Mouse (Mus musculus) hematopoietic stem cell, adult 5-6 weeks (primary cell): ENCODE results near the gene Fbxw8. TPM values are rescaled to one million over a fixed set of nuclear protein-coding genes. Genes with fewer than 3 reads are reported as not detected.

Experiments
- ATAC-seq, 2 experiments: fragments of 125-278 bp in 1 of 2; replicated peaks in 1 of 2; 2 replicates each; pipeline ENCODE4 v1.8.0; 2016 to 2017; ENCODE audit warnings: inconsistent platforms in 2 of 2, mild to moderate bottlenecking in 2 of 2, moderate number of reproducible peaks in 2 of 2, low read depth in 1 of 2, moderate TSS enrichment in 1 of 2; ENCODE audit not compliant: low FRiP score in 2 of 2, poor library complexity in 2 of 2, severe bottlenecking in 2 of 2, insufficient read depth in 1 of 2, low TSS enrichment in 1 of 2
- total RNA-seq: library from RNA; stranded (forward); fragments of 172-1452, 232-1000 nt; gene quantifications from 2 replicates; pipeline ENCODE4 v1.2.3, GENCODE M21; 2017

Fbxw8 gene
- total RNA-seq, 1 experiment from 2014 or later = 23.1 TPM

DNA sequence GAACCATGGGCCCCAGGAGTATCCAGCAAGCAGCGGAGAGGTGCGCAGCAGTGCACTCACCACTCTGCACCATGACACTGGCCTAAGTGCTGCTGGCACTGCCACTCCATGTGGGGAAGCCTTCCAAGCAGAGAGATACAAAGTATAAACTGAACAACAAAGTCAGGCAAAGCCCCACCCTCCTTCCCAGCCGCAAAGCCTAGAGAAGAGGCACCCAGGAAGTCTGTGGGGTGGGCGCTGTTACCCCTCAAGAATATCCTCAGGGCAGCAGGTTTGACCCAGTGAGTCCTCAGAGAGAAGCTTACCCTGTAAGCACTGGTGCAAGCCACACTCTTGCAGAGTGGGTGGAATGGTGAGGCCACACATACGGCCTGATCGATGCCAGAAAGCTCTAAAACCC is 65.2 kb downstream of the Fbxw8 start:
- no peak for ATAC-seq

DNA sequence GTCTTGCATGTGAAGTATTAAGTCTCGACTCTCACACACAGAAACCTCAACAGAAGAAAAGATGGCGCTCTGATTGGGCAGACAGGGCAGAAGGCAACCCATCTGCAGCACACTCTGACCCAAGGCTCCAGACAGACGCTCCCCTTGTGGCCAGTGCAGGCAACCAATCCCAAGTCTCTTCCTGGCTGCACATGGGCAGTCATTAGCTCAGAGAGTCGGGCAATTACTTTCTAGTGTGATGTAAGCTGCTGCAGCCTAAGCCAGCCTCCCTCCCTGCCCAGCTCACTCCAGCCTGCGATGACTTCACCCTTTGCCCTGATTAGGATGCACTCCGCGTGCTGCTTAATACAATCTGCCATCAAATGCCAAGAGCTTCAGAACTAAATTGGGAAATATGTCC is 66.2 kb downstream of the Fbxw8 start:
- ATAC-seq = no peak

DNA sequence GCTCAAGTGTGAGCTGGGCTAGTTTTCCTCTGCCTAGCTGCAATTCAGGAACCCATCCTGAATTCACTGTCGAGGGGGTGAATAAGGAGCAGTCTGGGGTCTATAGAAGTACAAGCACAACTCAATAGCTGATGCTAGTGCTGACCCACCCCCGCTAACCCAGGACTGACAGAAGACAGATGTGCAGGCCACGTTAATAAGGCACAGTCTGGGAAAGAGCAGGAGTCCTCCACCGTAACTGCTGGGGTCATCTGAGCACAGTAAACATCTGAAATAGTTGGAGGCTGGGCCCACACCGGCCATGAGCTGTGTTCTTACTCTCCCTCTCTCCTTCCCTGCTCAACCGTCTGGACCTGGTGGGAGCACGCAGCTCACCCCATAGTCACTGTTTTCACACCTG is 68.3 kb downstream of the Fbxw8 start:
- no peak for ATAC-seq

- no peak for ATAC-seq
These were observed 70.0 kb downstream of the Fbxw8 start for GRCm38 (mm10) chr5:118085313-118085712.

DNA sequence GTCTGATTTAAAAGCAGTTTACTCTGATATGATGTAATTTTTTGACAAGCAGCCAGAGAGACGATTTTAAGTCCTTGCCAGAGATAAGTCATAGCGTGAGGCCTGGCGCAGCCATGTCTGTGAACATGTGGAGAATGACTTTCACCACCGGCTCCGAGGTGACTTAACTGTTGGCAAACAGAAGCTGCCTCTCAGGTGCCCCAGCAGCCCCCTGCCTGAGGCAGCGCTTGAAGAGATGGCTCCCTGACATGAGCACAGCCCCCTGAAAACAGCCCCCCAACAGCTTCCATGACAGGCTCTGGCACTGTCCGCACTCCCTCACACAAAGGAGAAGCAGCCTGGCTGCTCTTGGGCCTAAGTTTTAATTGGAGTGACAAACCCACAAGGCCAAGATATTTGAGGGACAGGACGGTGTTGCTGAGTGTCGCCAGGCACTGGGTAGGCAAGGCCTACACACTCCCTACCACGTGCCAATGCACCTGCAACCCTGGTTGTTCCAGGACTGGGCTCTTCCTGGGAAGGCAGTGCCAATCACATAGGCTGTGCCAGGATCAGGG is 71.0 kb downstream of the Fbxw8 start:
- ATAC-seq = no peak

DNA sequence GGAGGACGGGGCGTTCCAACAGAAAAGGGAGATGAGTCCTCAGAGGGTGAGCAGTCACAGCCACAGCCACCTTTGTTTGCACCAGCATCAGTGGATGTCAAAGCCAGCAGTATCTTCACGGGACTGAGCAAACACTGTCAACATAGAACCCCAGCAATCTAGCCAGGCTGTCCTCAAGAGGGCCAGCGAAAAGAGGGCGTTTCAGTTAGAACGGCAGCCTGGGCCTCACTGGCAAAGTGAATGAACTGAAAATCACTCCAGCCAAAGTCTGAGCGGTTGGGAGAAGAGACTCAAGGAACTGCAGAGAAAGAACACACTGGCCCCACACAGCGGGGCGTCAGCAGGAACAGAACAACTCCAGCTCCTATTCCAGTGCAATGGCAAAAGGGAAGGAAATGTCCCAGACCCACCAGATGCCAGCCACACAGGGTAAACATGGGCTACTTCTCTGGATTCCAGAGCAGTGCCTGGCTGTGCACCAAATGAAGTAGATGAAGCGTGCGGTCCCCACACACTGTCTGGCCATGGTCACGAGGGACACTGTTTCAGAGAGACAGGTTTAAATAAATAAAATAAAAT is 72.1 kb downstream of the Fbxw8 start:
- no peak for ATAC-seq

DNA sequence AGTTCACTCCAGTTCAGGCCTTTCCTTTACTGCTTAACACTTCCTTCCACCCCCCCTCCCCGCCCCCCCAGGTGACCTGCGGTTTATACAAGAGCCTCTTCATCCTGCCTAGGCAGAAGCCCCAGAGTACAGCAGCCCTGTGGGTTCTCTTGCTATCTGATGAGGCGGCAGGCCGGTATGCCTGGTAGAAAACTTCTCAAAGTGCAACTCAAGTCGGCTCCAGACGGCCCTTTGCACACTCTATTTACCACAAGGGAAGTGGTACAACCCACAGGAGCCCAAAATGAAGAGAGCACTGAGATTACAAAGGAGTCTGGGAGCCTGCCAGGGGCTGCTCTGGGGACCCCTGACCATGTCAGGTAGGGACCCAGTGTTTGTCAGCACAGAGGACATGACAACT is 73.3 kb downstream of the Fbxw8 start:
- peak; percentile 74 to 78 for ATAC-seq

- ATAC-seq = peak in 1 of 2 experiments; percentile 19; a peak in 1 of 4 replicates
These were observed 73.8 kb downstream of the Fbxw8 start for GRCm38 (mm10) chr5:118081374-118081949.

DNA sequence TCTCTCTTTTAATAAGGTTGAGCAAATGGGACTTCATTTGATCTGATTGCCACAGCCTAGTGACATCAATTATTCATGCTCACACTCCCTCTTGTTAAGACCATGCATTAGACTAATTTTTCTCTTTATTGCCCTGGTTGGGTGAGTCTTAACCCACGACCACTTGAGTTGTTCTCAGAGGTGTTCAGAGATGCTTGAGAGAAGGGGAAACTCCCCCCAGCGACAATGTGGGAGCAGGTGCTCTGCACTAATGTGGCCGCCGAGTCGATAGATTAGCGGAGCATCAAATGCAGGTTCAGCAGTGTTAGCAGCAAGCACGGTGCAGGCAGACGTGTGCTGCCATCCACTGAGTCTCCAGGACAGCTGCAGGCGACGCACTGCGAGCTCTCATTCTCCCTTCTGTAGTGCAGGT is 75.4 kb downstream of the Fbxw8 start:
- ATAC-seq = no peak

GRCm38 (mm10) chr5:118079354-118079753 is 75.9 kb downstream of the Fbxw8 start:
- ATAC-seq = no peak

- no peak for ATAC-seq
These were observed 76.7 kb downstream of the Fbxw8 start for GRCm38 (mm10) chr5:118078550-118078949.

DNA sequence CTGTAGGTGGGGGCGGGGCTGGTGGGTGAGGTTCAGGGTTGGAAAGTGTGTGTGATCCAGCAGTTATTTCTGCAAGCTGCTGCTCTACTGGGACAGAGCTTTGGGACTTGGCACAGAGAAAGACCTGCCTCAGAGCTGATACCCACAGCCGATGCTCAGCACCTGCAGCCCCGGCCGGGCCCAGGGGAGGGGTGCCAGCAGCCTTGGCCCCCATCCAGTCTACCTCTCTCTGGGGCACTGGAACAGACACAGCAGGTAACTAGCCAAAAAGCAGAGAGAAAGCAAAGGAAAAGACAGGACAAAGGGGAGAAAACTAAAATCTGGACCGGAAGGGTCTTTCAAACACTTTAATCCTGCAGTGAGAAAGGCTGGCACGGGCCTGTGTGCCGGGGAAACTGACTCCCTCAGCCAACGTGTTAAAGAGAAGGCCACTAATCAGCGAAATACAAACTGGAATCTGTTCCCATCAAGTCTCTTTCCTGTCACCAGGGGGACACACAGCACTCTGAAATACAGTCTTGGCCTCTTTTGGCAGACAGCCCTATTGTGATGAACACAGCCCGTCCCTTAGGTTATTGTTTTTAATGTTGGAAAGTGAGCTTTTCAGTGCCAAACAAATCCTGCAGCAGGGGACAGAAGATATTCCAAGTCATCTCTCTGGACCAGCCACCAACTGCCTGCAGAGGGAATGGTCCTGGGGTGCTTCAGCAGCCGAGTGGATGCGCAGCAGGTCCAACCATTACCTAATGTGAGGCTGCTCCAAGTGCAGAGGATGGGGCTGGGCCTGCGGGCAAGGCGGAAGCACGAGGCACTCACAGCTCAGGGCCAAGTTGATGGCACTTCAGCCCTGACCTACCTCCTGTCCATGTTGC is 78.3 kb downstream of the Fbxw8 start:
- no peak for ATAC-seq

GRCm38 (mm10) chr5:118073213-118073773 is 82.0 kb downstream of the Fbxw8 start:
- ATAC-seq = no peak

GRCm38 (mm10) chr5:118071766-118072165 is 83.5 kb downstream of the Fbxw8 start:
- ATAC-seq = no peak

DNA sequence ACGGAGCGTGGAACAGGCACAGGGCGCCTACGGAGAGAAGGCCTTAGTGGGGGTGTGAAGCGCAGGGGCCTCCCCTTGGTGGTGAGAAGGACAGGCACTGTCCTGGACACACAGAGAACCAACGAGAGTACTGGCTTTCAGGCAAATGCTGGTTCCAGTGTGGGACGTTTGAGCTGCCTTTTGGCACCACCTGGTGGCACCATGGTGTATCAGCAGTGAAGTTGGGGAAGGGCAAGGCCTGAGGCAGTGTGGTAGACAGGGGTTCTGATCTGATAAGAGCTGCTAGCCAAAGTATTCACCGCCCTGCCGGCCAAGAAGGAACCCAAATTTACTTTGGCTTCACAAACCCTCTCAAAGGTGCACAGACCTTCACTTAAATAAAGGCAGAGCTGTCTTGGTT is 85.9 kb downstream of the Fbxw8 start:
- ATAC-seq = peak; percentile 81 to 85

DNA sequence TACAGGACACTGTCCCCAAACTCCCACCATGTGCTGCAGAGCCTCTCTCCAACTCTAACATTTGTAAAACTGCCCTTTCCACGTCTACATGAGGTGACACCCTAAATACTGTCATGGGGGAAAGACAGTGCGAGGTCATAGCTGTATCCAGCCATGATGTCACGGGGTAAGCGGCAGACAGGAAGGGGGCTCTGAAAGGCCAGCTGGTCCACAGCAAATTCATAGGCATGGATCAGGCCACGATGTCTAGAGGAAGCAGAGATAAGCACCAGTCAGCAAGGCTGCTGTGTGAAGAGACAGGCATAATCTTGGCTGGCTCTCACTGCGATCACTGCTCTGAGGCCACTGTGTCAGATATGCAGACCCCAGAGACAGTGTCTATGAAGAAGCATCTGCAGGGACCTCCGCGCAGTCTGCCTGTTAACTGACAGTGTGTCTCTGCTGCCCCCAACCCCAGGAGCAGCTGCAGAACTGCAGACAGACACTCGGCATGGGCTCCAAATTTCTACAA is 87.2 kb downstream of the Fbxw8 start:
- no peak for ATAC-seq

- ATAC-seq = no peak
These were observed 87.7 kb downstream of the Fbxw8 start for GRCm38 (mm10) chr5:118067572-118067971.

GRCm38 (mm10) chr5:118066828-118067227 is 88.4 kb downstream of the Fbxw8 start:
- ATAC-seq = no peak; a peak in 1 of 4 replicates
